Mouse (Mus musculus): ENCODE results near the gene Fam173a. TPM values are rescaled to one million over a fixed set of nuclear protein-coding genes. Genes with fewer than 3 reads are reported as not detected.
A peak's percentile ranks its signal among the peaks of the same experiment; 100 is the strongest.

Fam173a gene
- polyA plus RNA-seq (2015; fragmentation: Nextera tagmentation; extraction: Ambion mirVana), result 54.1 and 57.1 TPM in 2 replicates

GRCm38 (mm10) chr17:25792615-25793014 is at the start of gene Fam173a:
Gene Fam173a, minus strand, starts transcription at chr17:25792901.
- 1% methylated on average over 14 of the region's 14 CpGs for WGBS (ENCODE audit: insufficient replicate concordance)

GRCm38 (mm10) chr17:25841117-25841880 is 48.6 kb upstream of the Fam173a start, which contains the start of gene Gm20683:
Gene Gm20683, minus strand, starts transcription at chr17:25841763.
- WGBS (ENCODE audit: insufficient replicate concordance), result 90% methylated on average over 22 of the region's 22 CpGs
- H3K4me1 ChIP-seq (ENCODE audit: control insufficient read depth, low read depth, low read length), result peaks cover 36% of the 10 kb centered on the region
- H3K4me3 ChIP-seq (ENCODE audit: low read depth, low read length), result no peak within 1 kb of the TSS
- H3K9me3 ChIP-seq (replicated peaks; ENCODE audit: control insufficient read depth, low read length), result no peaks in the 10 kb centered on the region
- no peaks in the 10 kb centered on the region for H3K27me3 ChIP-seq (ENCODE audit: control insufficient read depth, insufficient read depth, low read depth, low read length)
- H3K9ac ChIP-seq (ENCODE audit: low read depth, low read length), result no peak within 1 kb of the TSS
- H3K36me3 ChIP-seq (ENCODE audit: control insufficient read depth, insufficient read depth), result peaks cover 37% of the 10 kb centered on the region
- ATAC-seq (ENCODE audit: low read depth), result no peak
- H3K27ac ChIP-seq (ENCODE audit: low read length), result no peak within 1 kb of the TSS
- H3K4me2 ChIP-seq (ENCODE audit: low read depth, low read length), result no peak within 1 kb of the TSS

More at GRCm38 (mm10) chr17:25792615-25793014, at the start of gene Fam173a:
- no peaks in the 10 kb centered on the region for H3K27me3 ChIP-seq (ENCODE audit: control insufficient read depth, insufficient read depth, low read depth, low read length)
- H3K27ac ChIP-seq (ENCODE audit: low read length), result peak within 1 kb of the TSS; percentile 92
- H3K9ac ChIP-seq (ENCODE audit: low read depth, low read length), result peak within 1 kb of the TSS; percentile 78
- H3K9me3 ChIP-seq (replicated peaks; ENCODE audit: control insufficient read depth, low read length), result no peaks in the 10 kb centered on the region
- H3K36me3 ChIP-seq (ENCODE audit: control insufficient read depth, insufficient read depth), result no peaks in the 10 kb centered on the region
- ATAC-seq (ENCODE audit: low read depth), result peak; percentile 57
- H3K4me1 ChIP-seq (ENCODE audit: control insufficient read depth, low read depth, low read length), result peaks cover 38% of the 10 kb centered on the region
- peak within 1 kb of the TSS; percentile 86 for H3K4me3 ChIP-seq (ENCODE audit: low read depth, low read length)
- peak within 1 kb of the TSS; percentile 91 for H3K4me2 ChIP-seq (ENCODE audit: low read depth, low read length)

- 88% methylated on average over 6 of the region's 6 CpGs for WGBS (ENCODE audit: insufficient replicate concordance)
- Histone ChIP-seq H3K4me3 (ENCODE audit: low read depth, low read length) (no peak overlapping the region), H3K27ac (ENCODE audit: low read length) (no peak overlapping the region), H3K4me1 (ENCODE audit: control insufficient read depth, low read depth, low read length) (peaks cover 40% of the 10 kb centered on the region), H3K4me2 (ENCODE audit: low read depth, low read length) (no peak overlapping the region), H3K9me3 (replicated peaks; ENCODE audit: control insufficient read depth, low read length) (no peaks in the 10 kb centered on the region), H3K9ac (ENCODE audit: low read depth, low read length) (no peak overlapping the region), H3K36me3 (ENCODE audit: control insufficient read depth, insufficient read depth) (peaks cover 37% of the 10 kb centered on the region), H3K27me3 (ENCODE audit: control insufficient read depth, insufficient read depth, low read depth, low read length) (no peaks in the 10 kb centered on the region)
- ATAC-seq (ENCODE audit: low read depth), result no peak
Measured at GRCm38 (mm10) chr17:25840519-25840918, 47.8 kb upstream of the Fam173a start.

GRCm38 (mm10) chr17:25839455-25840235 is 46.9 kb upstream of the Fam173a start:
- 78% methylated on average over 14 of the region's 14 CpGs for WGBS (ENCODE audit: insufficient replicate concordance)
- H3K27me3 ChIP-seq (ENCODE audit: control insufficient read depth, insufficient read depth, low read depth, low read length), result no peaks in the 10 kb centered on the region
- peaks cover 43% of the 10 kb centered on the region for H3K4me1 ChIP-seq (ENCODE audit: control insufficient read depth, low read depth, low read length)
- ATAC-seq (ENCODE audit: low read depth), result peak; percentile 44
- peaks cover 37% of the 10 kb centered on the region for H3K36me3 ChIP-seq (ENCODE audit: control insufficient read depth, insufficient read depth)
- H3K9me3 ChIP-seq (replicated peaks; ENCODE audit: control insufficient read depth, low read length), result no peaks in the 10 kb centered on the region
- H3K4me2 ChIP-seq (ENCODE audit: low read depth, low read length), result no peak overlapping the region
- H3K4me3 ChIP-seq (ENCODE audit: low read depth, low read length), result no peak overlapping the region
- 0 out of 2 replicates have a peak overlapping the region, but pooled peaks have one; percentile 3 for H3K9ac ChIP-seq (ENCODE audit: low read depth, low read length)
- peak overlapping the region; percentile 76 for H3K27ac ChIP-seq (ENCODE audit: low read length)

- H3K4me1 ChIP-seq (ENCODE audit: control insufficient read depth, low read depth, low read length), result peaks cover 49% of the 10 kb centered on the region
- H3K4me2 ChIP-seq (ENCODE audit: low read depth, low read length), result no peak overlapping the region
- H3K36me3 ChIP-seq (ENCODE audit: control insufficient read depth, insufficient read depth), result peaks cover 37% of the 10 kb centered on the region
- H3K4me3 ChIP-seq (ENCODE audit: low read depth, low read length), result no peak overlapping the region
- no peak for ATAC-seq (ENCODE audit: low read depth)
- no peaks in the 10 kb centered on the region for H3K9me3 ChIP-seq (replicated peaks; ENCODE audit: control insufficient read depth, low read length)
- no peaks in the 10 kb centered on the region for H3K27me3 ChIP-seq (ENCODE audit: control insufficient read depth, insufficient read depth, low read depth, low read length)
- 82% methylated on average over 4 of the region's 4 CpGs for WGBS (ENCODE audit: insufficient replicate concordance)
- no peak overlapping the region for H3K9ac ChIP-seq (ENCODE audit: low read depth, low read length)
- H3K27ac ChIP-seq (ENCODE audit: low read length), result peak overlapping the region; percentile 76
Measured at GRCm38 (mm10) chr17:25838904-25839303, 46.2 kb upstream of the Fam173a start.

- H3K4me3 ChIP-seq (ENCODE audit: low read depth, low read length), result no peak overlapping the region
- H3K9me3 ChIP-seq (replicated peaks; ENCODE audit: control insufficient read depth, low read length), result no peaks in the 10 kb centered on the region
- 57% methylated on average over 3 of the region's 3 CpGs for WGBS (ENCODE audit: insufficient replicate concordance)
- H3K4me2 ChIP-seq (ENCODE audit: low read depth, low read length), result no peak overlapping the region
- peaks cover 37% of the 10 kb centered on the region for H3K36me3 ChIP-seq (ENCODE audit: control insufficient read depth, insufficient read depth)
- ATAC-seq (ENCODE audit: low read depth), result no peak
- no peaks in the 10 kb centered on the region for H3K27me3 ChIP-seq (ENCODE audit: control insufficient read depth, insufficient read depth, low read depth, low read length)
- H3K9ac ChIP-seq (ENCODE audit: low read depth, low read length), result no peak overlapping the region
- H3K27ac ChIP-seq (ENCODE audit: low read length), result 0 out of 2 replicates have a peak overlapping the region, but pooled peaks have one; percentile 9
- peaks cover 44% of the 10 kb centered on the region for H3K4me1 ChIP-seq (ENCODE audit: control insufficient read depth, low read depth, low read length)
Measured at GRCm38 (mm10) chr17:25837533-25837932, 44.8 kb upstream of the Fam173a start.

GRCm38 (mm10) chr17:25837076-25837410 is 44.3 kb upstream of the Fam173a start, which contains the start of gene Rhbdl1:
Gene Rhbdl1, minus strand, starts transcription at chr17:25837295.
- H3K4me2 ChIP-seq (ENCODE audit: low read depth, low read length), result peak within 1 kb of the TSS; percentile 66
- peak within 1 kb of the TSS; percentile 56 for H3K9ac ChIP-seq (ENCODE audit: low read depth, low read length)
- peak within 1 kb of the TSS; percentile 36 for H3K4me3 ChIP-seq (ENCODE audit: low read depth, low read length)
- ATAC-seq (ENCODE audit: low read depth), result no peak
- H3K27me3 ChIP-seq (ENCODE audit: control insufficient read depth, insufficient read depth, low read depth, low read length), result no peaks in the 10 kb centered on the region
- H3K36me3 ChIP-seq (ENCODE audit: control insufficient read depth, insufficient read depth), result peaks cover 32% of the 10 kb centered on the region
- no peaks in the 10 kb centered on the region for H3K9me3 ChIP-seq (replicated peaks; ENCODE audit: control insufficient read depth, low read length)
- H3K27ac ChIP-seq (ENCODE audit: low read length), result 0 out of 2 replicates have a peak within 1 kb of the TSS, but pooled peaks have one; percentile 9
- WGBS (ENCODE audit: insufficient replicate concordance), result 3% methylated on average over 29 of the region's 29 CpGs
- peaks cover 48% of the 10 kb centered on the region for H3K4me1 ChIP-seq (ENCODE audit: control insufficient read depth, low read depth, low read length)

- 25% methylated on average over 23 of the region's 23 CpGs for WGBS (ENCODE audit: insufficient replicate concordance)
- Histone ChIP-seq H3K27me3 (ENCODE audit: control insufficient read depth, insufficient read depth, low read depth, low read length) (no peaks in the 10 kb centered on the region), H3K4me1 (ENCODE audit: control insufficient read depth, low read depth, low read length) (peaks cover 53% of the 10 kb centered on the region), H3K4me2 (ENCODE audit: low read depth, low read length) (peak overlapping the region; percentile 66), H3K9ac (ENCODE audit: low read depth, low read length) (peak overlapping the region; percentile 56), H3K4me3 (ENCODE audit: low read depth, low read length) (peak overlapping the region; percentile 36), H3K9me3 (replicated peaks; ENCODE audit: control insufficient read depth, low read length) (no peaks in the 10 kb centered on the region), H3K27ac (ENCODE audit: low read length) (no peak overlapping the region), H3K36me3 (ENCODE audit: control insufficient read depth, insufficient read depth) (peaks cover 27% of the 10 kb centered on the region)
- no peak for ATAC-seq (ENCODE audit: low read depth)
Measured at GRCm38 (mm10) chr17:25836397-25837075, 43.8 kb upstream of the Fam173a start.

Measured in liver, embryonic 16.5 days (tissue).